Mouse (Mus musculus): ENCODE measurements around the gene Brinp3.
"Not testable (repeated sequence)": the region's sequence is repeated elsewhere in the genome, so short reads cannot be mapped to it uniquely, and the experiment has no call there.

Gene Brinp3

DNA sequence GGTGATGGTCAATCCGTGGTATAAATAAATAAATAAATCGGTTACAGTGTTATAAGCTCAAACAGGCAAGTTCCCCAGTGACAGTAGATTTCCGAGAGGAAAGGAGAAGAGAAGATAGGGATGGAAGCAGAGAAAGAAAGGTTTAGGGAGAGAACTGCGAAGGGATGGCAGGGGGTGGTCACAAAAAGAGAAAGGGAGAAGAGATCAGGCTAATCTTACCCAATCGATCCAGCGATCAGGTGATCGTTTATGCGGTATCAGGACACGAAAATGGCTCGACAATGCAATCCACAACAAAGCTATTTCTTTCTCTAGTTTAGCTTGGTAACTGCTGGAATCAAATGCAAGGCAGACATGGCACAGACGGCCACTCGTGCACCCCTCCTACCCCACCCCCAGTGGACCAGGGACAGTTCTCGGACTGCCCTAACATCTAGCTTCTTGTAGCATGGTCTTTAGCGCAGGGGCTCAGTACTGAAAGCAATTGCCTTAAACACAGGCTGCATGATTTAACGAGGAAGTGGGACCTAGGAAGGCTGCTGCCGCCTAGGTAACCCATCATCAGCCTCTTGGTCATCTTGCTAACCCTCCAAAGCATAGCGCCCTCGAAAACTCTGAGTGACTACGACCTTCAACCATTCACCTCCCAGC lies at the start of gene Brinp3:
Gene Brinp3 (plus strand): TSS at position 80 of the 651 bp plus-strand sequence.
- DNase-seq (ENCODE audit: low spot score), result no peak

DNA sequence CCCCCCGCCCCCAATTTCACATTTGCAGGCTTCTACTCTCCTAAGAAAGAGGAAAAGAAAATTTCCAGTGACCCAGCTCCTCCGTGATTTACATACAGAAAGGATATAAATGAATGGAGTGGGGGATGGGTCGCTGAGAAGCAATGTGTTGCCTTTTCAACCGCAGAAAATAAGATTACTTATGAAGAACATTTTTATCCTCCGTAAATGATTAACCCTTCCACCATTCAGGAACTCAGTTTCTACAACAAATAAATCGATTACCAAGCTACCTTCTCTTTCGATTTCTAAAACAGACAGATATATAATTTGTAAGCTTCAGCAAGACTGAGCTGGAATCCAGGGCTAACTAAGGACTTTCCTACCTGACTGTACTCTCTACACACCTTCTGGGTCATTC lies 339 bp upstream of the Brinp3 start:
- DNase-seq (ENCODE audit: low spot score), result no peak

DNA sequence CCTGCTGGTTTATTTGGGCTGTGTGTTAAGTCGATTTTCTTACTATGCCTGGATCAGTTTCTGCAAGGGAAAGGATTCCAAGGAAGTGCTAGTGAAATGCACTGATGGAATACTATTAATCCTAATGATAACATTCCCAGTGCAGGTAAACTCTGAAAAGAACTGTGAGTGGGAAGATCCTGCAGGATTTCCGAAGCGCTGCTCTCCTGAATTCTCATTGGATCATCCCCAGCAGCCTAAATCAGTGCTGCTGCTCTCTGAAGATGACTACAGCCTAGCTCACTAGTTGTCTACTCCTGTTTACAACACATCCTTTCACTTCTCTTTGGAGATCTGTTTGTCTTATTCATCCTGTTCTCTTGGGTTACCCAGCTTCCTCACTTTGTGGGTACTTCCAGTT lies 826 bp downstream of the Brinp3 start:
- no peak for DNase-seq (ENCODE audit: low spot score)

DNA sequence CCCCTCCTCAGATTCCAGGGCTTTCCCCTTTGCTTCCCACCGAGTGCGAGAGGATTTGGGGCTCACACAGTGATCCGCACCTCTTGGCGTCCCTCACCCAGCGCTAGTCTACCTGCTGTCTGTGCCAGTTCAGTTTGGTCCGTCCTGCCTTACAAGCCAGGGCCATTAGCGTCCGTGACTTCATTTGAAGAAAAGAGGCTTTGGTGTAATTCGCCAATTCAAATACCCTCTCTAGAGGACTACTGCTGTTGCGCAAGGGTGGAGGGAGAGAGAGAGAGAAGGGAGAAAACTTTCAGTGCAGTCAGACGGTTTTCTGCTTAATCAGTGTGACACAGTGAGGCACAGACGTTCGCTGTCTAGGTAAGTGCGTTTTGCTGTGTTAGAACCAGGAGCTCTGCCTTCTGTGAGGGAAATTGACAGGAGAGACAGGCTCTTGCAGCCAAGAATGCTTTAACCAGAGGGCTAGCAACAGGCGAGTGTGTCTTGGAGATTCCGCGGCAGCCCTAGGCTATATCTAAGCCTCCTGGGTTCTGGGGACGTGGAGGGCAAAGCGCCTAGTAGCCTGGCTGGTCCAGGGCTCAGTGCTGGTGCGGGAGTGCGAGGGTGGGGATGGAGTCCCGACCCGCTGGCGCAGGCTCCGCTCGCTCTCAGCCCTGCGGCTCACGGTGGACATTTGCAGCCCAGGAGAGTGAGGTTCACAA lies 3.0 kb downstream of the Brinp3 start:
- DNase-seq (ENCODE audit: low spot score), result peak; percentile 42

DNA sequence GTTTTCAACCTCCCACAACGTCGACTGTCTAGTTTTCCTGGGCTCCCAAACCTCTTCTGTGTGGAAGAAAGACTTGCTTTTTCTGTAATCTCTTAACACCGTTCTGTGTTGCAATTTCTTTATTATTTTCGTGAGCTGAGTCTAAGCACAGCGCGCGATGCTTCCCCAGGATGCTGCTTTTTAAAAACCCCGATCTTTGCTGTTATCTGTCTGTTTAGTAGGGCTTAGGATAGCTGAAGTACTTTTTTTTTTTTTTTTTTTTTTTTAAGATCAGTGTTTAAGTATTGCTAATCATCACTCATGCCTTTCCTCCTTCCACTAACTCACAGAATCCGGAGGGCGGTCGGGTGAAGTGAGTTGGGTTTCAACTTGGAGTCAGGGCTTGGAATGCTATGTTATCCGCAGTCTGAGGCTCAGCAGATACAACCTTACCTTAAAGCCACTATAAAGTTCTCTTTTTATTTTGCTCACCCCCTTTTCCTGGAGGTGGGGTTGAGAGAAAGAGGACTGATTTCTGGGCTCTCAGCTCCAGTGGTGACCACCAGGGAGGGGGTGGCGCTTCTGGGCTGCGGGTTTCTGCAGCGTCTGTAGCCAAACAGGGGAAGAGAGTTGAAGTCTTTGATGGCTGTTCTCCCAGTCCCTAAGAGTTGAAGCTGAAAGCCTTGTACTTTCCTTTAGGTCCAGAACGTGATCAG lies 3.7 kb downstream of the Brinp3 start:
- no peak for DNase-seq (ENCODE audit: low spot score)

DNA sequence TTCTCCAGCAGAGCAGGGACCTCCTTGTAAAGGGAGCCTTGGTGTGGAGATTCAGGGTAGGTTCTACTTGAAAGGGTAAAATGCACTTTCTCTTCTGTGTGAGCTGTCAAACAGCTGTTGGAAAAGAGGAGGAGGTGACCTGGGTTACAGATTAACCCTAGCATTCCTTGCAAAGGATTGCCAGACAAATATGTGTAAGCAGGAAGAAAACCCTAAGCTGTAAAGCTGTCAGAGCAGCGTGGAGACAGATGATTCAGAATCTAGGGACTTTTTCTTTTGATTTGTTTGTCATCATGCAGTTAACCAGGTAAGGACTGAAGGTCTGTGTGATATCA lies 4.2 kb downstream of the Brinp3 start:
- no peak for DNase-seq (ENCODE audit: low spot score)

DNA sequence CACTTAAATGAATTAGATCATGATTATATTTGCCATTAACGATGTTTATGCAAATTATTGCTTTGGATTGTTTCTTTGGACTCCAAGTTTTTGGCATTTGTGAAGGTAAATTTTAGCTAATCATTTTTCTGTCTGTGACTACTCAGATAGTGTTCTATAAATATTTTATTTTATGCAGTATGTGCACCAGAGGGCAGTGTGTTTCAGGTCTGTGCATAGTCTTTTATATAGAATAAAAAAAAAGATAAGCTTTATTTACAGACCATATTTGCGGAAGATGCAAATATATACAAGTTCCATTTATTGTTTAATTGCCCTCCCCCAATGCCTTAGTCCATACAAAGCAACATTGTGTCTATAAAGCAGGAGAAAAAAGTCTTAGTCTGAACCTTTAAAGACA lies 20.8 kb downstream of the Brinp3 start:
- no peak for DNase-seq (ENCODE audit: low spot score)

DNA sequence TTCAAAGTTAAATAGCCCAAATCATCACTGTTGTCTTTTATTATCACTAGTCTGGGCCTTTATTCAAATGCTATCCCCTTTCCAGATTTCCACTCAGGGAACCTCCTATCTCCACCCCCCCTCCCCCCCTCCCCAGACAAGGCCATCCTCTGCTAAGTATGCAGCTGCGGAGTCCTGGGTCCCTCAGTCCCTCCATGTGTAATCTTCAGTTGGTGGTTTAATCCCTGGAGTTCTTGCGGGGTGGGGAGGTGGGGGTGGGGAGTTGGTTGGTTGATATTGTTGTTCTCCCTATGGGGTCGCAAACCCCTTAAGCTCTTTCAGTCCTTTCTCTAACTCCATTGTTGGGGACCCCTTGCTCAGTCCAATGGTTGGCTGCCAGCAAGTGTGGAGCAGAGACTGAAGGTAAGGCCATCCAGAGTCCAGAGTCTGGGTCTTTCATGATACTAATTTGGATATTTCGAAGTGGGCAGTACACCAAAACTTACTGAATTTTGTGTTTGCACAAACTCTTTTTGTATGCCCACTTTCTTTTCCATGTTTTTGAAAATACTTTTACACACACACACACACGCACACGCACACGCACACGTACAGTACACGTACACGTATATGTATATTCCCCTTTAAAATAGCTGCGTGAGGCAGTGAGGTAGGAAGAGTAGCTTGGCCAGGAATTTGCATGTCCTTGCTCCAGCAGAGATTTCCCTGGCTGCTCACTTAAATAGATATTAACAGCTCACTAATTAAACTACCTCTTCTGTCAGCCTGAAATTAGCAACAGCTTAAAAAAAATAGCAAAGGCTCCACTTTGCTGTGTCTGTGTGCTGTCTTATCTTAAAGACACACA lies 29.4 kb downstream of the Brinp3 start:
- DNase-seq (ENCODE audit: low spot score), result no peak

DNA sequence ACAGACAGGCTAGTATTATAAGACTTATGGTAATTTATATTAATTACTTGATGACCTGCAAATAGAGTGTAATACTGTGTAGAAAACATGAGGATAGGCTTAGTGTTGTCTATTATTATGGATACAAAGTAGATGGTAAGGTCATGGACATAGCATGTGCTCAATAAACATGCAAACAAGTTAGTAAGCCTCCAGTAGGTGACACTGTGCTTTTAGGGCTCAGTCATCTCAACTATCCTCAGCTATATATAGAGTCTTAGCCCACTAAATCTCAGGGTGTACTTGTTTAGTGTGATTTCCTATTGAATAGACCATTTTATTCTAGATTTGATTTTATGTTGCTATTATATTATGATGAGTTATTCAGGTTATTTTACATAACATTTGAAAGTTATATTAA lies 34.0 kb downstream of the Brinp3 start:
- no peak for DNase-seq (ENCODE audit: low spot score)

DNA sequence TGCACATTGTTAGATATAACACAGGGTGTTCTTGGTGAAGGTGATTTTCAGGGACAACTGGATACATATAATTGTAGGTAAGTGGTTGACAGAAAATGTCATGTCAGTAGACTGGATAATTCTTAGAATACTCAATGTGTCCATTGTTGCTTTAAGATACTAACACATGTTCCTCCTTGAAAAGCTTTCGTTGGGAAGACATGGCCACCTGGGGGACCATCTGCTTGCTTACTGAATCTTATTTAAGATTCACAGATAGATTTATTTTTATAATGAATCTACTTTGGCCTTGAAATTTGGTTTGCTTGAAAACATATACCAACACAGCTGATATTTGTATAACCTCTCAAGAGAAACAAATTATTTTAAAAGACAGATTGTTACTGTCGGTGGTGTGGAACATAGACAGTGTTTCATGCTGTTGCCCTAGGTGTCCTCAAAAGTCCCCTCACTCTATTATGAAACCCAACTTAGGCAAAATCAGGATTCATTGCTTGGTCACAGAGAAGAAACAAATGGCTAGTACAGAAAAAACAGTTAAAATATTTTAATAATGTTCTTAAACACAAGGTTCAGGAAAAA lies 52.4 kb downstream of the Brinp3 start:
- DNase-seq (ENCODE audit: low spot score), result no peak

DNA sequence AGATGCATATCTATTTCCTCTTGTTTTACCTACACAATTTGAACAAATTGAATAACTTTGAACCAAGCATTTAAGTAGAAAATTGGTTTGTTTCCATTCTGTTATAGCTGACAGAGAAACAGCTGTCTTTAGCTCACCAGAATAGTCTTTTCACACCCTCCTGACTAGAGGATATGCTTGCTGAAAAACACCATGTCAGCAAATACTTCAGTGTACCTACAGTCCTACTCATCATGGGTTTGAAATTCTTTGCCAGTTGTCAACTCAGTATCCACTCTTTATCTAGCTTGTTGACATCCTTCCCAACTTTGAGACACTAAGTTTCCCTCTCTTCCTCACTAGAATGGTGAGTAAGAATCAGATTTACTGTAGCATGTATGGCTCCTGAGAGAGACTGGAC lies 62.4 kb downstream of the Brinp3 start:
- no peak for DNase-seq (ENCODE audit: low spot score)

DNA sequence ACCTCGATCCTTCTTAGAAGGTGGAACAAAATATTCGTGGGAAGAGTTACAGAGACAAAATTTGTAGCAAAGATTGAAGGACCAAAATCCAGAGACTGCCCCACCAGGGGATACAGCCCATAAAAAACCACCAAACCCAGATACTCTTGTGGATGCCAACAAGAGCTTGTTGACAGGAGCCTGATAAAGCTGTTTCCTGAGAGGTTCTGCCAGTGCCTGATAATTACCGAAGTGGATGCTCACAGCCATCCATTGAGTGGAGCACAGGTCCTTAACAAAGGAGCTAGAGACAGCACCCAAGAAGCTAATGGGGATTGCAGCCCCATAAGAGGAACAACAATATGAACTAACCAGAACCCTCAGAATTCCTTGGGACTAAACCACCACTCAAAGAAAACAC lies 67.6 kb downstream of the Brinp3 start:
- no peak for DNase-seq (ENCODE audit: low spot score)

DNA sequence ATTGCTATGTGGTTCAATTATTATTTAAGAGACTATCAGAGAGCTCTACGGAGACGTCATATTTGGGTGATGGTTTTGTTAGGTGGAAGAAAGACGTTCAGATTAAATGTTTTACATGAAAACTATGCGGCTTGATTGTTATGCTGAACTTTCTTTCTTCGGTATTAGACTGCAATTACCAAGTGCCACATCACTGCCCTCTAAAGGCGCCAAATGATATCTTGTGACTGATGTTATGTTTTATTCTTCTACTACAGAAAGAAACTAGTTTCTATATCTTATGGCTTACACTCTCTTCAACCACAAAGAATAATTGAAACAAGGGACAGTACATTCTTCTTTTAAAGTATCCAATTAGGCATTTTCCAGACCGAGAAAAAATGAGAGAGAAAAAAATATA lies 89.6 kb downstream of the Brinp3 start:
- no peak for DNase-seq (ENCODE audit: low spot score)

DNA sequence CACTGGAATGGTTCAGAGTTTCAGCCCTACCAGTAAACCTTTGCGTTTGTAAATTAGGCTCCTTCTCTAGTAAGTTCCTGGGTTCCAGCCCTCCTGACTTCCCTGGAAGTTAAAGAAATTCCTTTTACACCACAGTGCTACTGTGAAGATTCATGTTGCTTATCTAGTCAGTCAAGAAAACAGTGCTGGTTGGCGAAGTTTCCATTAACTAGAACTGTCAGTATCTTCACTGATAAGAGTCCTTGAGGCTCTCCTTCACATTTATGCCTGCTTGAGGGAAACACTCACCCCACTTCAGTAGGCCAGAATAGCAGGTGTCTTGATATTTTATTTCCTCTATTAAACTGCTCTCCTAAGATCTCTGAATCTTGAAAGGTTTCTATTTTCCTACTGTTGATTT lies 138.3 kb downstream of the Brinp3 start:
- no peak for DNase-seq (ENCODE audit: low spot score)

DNA sequence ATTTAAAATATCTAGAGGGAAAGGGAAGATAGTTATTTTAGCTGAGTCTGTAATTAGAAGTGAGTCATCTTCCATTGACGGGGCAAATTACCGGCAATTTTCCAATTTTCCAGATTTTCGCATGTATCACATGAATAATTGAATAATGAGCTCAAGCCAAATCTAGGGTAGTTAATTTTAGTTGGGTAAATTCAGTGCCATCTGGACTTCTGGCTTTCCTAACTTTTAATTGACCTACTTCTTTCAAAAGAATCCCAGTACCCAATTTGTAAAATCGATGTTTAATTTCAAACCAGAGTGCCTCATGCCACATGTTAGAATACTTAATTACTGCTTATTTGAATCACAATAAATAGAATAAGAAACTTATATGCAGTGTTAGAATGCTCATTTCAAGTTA lies 162.7 kb downstream of the Brinp3 start:
- no peak for DNase-seq (ENCODE audit: low spot score)

DNA sequence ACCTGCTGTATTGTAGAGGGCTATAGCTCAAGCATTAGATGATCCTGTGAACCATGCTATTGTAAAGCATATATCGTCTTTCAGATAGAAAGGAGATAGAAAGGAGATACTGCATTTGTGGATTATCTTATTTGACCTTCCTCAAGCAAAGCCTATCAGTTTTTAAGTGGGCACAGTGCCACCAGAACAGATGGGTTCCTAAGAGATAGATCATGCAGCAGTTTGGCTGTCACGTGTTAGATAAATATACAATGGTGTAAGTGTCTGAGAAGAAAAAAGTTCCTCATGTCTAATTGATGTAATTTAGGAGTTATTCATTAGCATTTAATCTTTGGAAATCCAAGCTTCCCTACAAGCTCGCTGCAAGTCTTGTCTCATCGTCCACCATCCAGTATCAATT lies 206.2 kb downstream of the Brinp3 start:
- DNase-seq (ENCODE audit: low spot score), result no peak

DNA sequence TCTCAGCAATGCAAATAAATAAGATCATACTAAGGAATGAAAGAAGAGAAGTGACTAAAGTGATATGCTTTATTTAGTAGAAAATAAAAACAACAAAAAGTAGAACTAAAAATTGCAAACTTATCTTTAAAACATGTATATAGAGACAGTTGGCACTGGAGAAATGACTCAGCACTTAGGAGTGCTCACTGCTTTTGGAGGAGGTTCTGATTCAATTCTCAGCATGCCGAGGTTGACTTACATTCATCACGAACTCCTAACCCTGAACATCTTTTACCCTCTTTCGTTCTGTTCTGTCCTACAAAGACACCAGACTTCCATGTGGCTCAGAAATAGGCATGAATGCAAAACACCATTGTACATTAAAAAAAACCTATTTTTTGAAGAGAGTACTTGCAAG lies 225.0 kb downstream of the Brinp3 start:
- DNase-seq (ENCODE audit: low spot score), result no peak

DNA sequence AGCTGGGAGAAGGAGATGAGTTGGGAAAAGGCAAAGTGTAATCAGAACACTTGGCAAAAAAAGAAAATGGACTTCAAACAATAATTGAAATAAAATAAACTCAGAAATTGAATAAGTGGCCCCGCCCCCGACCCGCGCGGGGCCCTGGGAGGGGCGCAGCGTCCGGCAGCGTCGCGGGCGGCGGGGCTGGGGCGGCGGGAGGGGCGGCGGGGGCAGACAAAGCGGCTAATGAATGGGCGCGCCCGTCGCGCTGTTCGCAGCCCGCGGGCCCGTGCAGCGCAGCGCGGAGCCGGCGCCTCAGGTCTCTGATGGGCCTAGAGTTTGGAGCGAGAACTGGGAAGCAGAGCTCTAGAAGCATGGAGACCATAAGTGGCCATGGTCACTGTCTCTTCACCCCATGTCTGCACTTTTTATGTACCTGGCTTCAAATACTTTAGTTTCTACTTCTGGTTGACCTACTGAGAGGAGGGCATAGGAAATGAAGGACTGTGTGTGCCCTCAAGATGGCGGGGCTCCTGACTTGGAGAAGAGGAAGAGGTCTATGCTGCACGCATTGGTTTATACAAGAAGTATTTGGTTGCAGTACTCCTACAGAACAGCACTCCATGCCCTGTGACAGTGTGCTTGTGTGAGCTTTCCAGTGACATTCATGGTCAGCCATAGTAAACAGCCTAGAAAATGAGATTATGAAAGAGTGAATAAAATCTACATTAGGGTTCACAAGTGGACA lies 230.4 kb downstream of the Brinp3 start:
- DNase-seq (ENCODE audit: low spot score), result not testable (repeated sequence)

DNA sequence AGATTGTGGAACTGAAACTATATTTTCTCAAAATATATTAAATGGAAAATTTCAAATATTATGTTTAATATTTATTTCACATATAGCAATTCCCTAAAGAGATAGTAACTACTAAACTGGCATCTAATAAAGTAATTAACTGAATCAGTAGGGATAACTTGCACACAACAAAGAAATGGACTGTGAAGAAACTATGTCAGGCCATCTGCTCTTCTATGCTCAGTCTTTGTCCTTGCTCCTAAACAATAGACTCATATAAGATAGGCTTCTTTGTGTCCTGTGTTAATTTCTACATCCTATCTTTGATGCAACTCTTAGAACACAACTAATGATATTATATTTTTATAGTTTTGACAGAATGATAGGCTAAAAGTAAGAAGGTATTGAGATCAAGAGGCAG lies 256.5 kb downstream of the Brinp3 start:
- DNase-seq (ENCODE audit: low spot score), result no peak

DNA sequence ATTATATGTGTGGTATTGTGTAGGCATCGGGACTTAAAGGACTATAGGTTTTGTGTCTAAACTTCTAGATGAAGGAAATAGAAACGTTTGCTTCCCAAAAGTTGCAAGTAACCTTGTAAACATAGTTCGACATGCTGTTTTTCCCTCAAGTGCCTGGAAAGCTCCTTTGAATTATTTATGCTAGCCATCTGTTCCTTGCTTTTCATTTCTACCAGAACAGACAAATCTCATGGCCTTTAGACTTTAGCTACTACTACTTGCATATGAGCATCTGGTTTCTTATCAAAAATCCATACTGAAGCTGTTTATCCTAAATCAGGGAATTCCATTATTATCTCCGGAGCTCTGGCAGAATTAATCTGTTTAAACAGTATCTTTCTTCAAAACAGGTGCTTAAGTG lies 288.7 kb downstream of the Brinp3 start:
- no peak for DNase-seq (ENCODE audit: low spot score)

DNA sequence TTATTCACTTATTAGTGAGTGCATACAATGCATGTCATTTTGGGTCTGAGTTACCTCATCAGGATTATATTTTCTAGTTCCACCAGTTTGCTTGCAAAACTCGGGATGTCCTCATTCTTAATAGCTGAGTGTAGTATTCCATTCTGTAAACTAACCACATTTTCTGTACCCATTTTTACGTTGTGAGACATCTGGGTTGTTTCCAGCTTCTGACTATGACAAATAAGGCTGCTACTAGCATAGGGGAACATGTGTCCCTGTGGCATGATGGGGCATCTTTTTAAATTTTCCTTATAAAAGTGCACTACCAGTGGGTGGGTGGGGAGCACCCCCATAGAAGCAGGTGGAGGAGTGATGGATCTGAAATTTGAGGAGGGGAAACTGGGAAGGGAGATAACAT lies 292.7 kb downstream of the Brinp3 start:
- no peak for DNase-seq (ENCODE audit: low spot score)

DNA sequence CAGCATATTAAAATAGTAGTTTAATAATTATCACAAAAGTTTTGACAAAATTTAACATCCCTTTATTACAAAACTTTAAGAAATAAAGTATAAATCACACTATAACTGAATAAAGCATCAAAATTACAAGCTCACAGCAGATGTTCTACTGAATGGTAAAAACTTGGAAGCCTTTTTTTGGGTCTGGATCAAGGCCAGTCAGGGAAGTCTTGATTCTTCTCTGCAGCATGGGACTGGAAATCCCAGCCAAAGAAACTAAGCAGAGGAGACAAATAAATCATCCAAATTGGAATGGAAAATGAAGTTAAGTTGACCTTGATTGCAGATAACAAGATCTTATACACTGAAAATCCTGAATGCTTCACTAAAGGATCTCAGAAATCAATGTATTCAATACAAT lies 298.3 kb downstream of the Brinp3 start:
- DNase-seq (ENCODE audit: low spot score), result no peak

Measured in testis, postnatal 10 days (tissue).